Mouse (Mus musculus): ENCODE data around the gene Sfmbt1. TPM values are rescaled to one million over a fixed set of nuclear protein-coding genes. Genes with fewer than 3 reads are reported as not detected.
"Not testable (repeated sequence)": the region's sequence is repeated elsewhere in the genome, so short reads cannot be mapped to it uniquely, and the experiment has no call there.

Gene Sfmbt1
- total RNA-seq, 1 experiment, result 7.0 TPM

GRCm38 (mm10) chr14:30716051-30716952 is 1.7 kb downstream of the Sfmbt1 start:
- TF ChIP-seq ZNF384 (IDR thresholded peaks at IDR 0.05; ENCODE audit: low read depth, low read length) (peak; percentile 46; the same call in 1 of the 2 replicates), MAFK (IDR thresholded peaks at IDR 0.05; ENCODE audit: insufficient read depth, low read depth, low read length) (no peak), HCFC1 (IDR thresholded peaks at IDR 0.05; ENCODE audit: borderline replicate concordance, insufficient read depth, low read length) (0 out of 2 replicates have a peak, but pooled peaks have one; percentile 7)
- Histone ChIP-seq H3K9me3 (ENCODE audit: control insufficient read depth, insufficient read depth, low read depth, low read length) (no peaks in the 10 kb centered on the region), H3K36me3 (ENCODE audit: control insufficient read depth, insufficient read depth, low read length, poor library complexity, severe bottlenecking) (no peaks in the 10 kb centered on the region), H3K4me1 (ENCODE audit: control insufficient read depth in 2 of 2, insufficient read depth in 2 of 2, low read length in 2 of 2, poor library complexity in 1 of 2) (no peaks in the 10 kb centered on the region), H3K27ac (ENCODE audit: insufficient read depth, low read depth, low read length, poor library complexity, severe bottlenecking) (peak overlapping the region; percentile 49; the same call in 1 of the 2 replicates), H3K9ac (ENCODE audit: insufficient read depth, low read depth, low read length, poor library complexity, severe bottlenecking) (peak overlapping the region; percentile 84), H3K4me3 (ENCODE audit: insufficient read depth in 1 of 2, low read depth in 1 of 2, low read length in 2 of 2, poor library complexity in 1 of 2, severe bottlenecking in 1 of 2) (peak overlapping the region; percentile 87 to 93)
- in situ Hi-C loops (cut with MboI; ENCODE audit: low sequenced_read_pairs in 2 of 2, unreplicated experiment in 2 of 2), result no loop called here
- peak; percentile 28 for DNase-seq (ENCODE audit: low read depth, low spot score)

- Histone ChIP-seq H3K9me3 (ENCODE audit: control insufficient read depth, insufficient read depth, low read depth, low read length) (no peaks in the 10 kb centered on the region), H3K27ac (ENCODE audit: insufficient read depth, low read depth, low read length, poor library complexity, severe bottlenecking) (no peak overlapping the region), H3K36me3 (ENCODE audit: control insufficient read depth, insufficient read depth, low read length, poor library complexity, severe bottlenecking) (no peaks in the 10 kb centered on the region), H3K4me3 (ENCODE audit: insufficient read depth in 1 of 2, low read depth in 1 of 2, low read length in 2 of 2, poor library complexity in 1 of 2, severe bottlenecking in 1 of 2) (peak overlapping the region; percentile 87 to 93), H3K9ac (ENCODE audit: insufficient read depth, low read depth, low read length, poor library complexity, severe bottlenecking) (no peak overlapping the region), H3K4me1 (ENCODE audit: control insufficient read depth in 2 of 2, insufficient read depth in 2 of 2, low read length in 2 of 2, poor library complexity in 1 of 2) (no peaks in the 10 kb centered on the region)
- in situ Hi-C loops (cut with MboI; ENCODE audit: low sequenced_read_pairs in 2 of 2, unreplicated experiment in 2 of 2), result no loop called here
- DNase-seq (ENCODE audit: low read depth, low spot score), result no peak
- TF ChIP-seq HCFC1 (IDR thresholded peaks at IDR 0.05; ENCODE audit: borderline replicate concordance, insufficient read depth, low read length), result no peak
- no peak for TF ChIP-seq ZC3H11A (IDR thresholded peaks at IDR 0.05; ENCODE audit: borderline replicate concordance, low read depth, low read length)
- no peak for TF ChIP-seq ZNF384 (IDR thresholded peaks at IDR 0.05; ENCODE audit: low read depth, low read length)
- no peak for TF ChIP-seq MAFK (IDR thresholded peaks at IDR 0.05; ENCODE audit: insufficient read depth, low read depth, low read length)
- no peak for TF ChIP-seq CHD2 (IDR thresholded peaks at IDR 0.05; ENCODE audit: low read depth, low read length)
Observed at GRCm38 (mm10) chr14:30716953-30717285, 2.3 kb downstream of the Sfmbt1 start.

GRCm38 (mm10) chr14:30718696-30719095 is 4.0 kb downstream of the Sfmbt1 start:
- DNase-seq (ENCODE audit: low read depth, low spot score); H3K9ac ChIP-seq (ENCODE audit: insufficient read depth, low read depth, low read length, poor library complexity, severe bottlenecking); H3K9me3 ChIP-seq (ENCODE audit: control insufficient read depth, insufficient read depth, low read depth, low read length); in situ Hi-C loops (cut with MboI; ENCODE audit: low sequenced_read_pairs in 2 of 2, unreplicated experiment in 2 of 2); H3K27ac ChIP-seq (ENCODE audit: insufficient read depth, low read depth, low read length, poor library complexity, severe bottlenecking); H3K4me3 ChIP-seq (ENCODE audit: insufficient read depth in 1 of 2, low read depth in 1 of 2, low read length in 2 of 2, poor library complexity in 1 of 2, severe bottlenecking in 1 of 2); H3K36me3 ChIP-seq (ENCODE audit: control insufficient read depth, insufficient read depth, low read length, poor library complexity, severe bottlenecking); H3K4me1 ChIP-seq (ENCODE audit: control insufficient read depth in 2 of 2, insufficient read depth in 2 of 2, low read length in 2 of 2, poor library complexity in 1 of 2): not testable (repeated sequence)

GRCm38 (mm10) chr14:30719514-30719913 is 4.9 kb downstream of the Sfmbt1 start:
- Histone ChIP-seq H3K4me1 (ENCODE audit: control insufficient read depth in 2 of 2, insufficient read depth in 2 of 2, low read length in 2 of 2, poor library complexity in 1 of 2) (peaks cover 0 to 2% of the 10 kb centered on the region in 2 experiments; a peak in 1 of 4 replicates), H3K9me3 (ENCODE audit: control insufficient read depth, insufficient read depth, low read depth, low read length) (no peaks in the 10 kb centered on the region), H3K9ac (ENCODE audit: insufficient read depth, low read depth, low read length, poor library complexity, severe bottlenecking) (no peak overlapping the region), H3K4me3 (ENCODE audit: insufficient read depth in 1 of 2, low read depth in 1 of 2, low read length in 2 of 2, poor library complexity in 1 of 2, severe bottlenecking in 1 of 2) (no peak overlapping the region), H3K27ac (ENCODE audit: insufficient read depth, low read depth, low read length, poor library complexity, severe bottlenecking) (no peak overlapping the region), H3K36me3 (ENCODE audit: control insufficient read depth, insufficient read depth, low read length, poor library complexity, severe bottlenecking) (no peaks in the 10 kb centered on the region)
- in situ Hi-C loops (cut with MboI; ENCODE audit: low sequenced_read_pairs in 2 of 2, unreplicated experiment in 2 of 2), result no loop called here
- no peak for DNase-seq (ENCODE audit: low read depth, low spot score)
- TF ChIP-seq ZNF384 (IDR thresholded peaks at IDR 0.05; ENCODE audit: low read depth, low read length), result no peak
- TF ChIP-seq MAFK (IDR thresholded peaks at IDR 0.05; ENCODE audit: insufficient read depth, low read depth, low read length), result no peak
- TF ChIP-seq ZC3H11A (IDR thresholded peaks at IDR 0.05; ENCODE audit: borderline replicate concordance, low read depth, low read length), result no peak
- TF ChIP-seq HCFC1 (IDR thresholded peaks at IDR 0.05; ENCODE audit: borderline replicate concordance, insufficient read depth, low read length), result no peak
- no peak for TF ChIP-seq CHD2 (IDR thresholded peaks at IDR 0.05; ENCODE audit: low read depth, low read length)

- peaks cover 0 to 2% of the 10 kb centered on the region in 2 experiments; a peak in 1 of 4 replicates for H3K4me1 ChIP-seq (ENCODE audit: control insufficient read depth in 2 of 2, insufficient read depth in 2 of 2, low read length in 2 of 2, poor library complexity in 1 of 2)
- no peak for DNase-seq (ENCODE audit: low read depth, low spot score)
- in situ Hi-C loops (cut with MboI; ENCODE audit: low sequenced_read_pairs in 2 of 2, unreplicated experiment in 2 of 2), result no loop called here
- H3K4me3 ChIP-seq (ENCODE audit: insufficient read depth in 1 of 2, low read depth in 1 of 2, low read length in 2 of 2, poor library complexity in 1 of 2, severe bottlenecking in 1 of 2), result no peak overlapping the region
- TF ChIP-seq ZNF384 (IDR thresholded peaks at IDR 0.05; ENCODE audit: low read depth, low read length) (no peak), MAFK (IDR thresholded peaks at IDR 0.05; ENCODE audit: insufficient read depth, low read depth, low read length) (peak; percentile 65; the same call in 1 of the 2 replicates), HCFC1 (IDR thresholded peaks at IDR 0.05; ENCODE audit: borderline replicate concordance, insufficient read depth, low read length) (no peak)
- no peaks in the 10 kb centered on the region for H3K36me3 ChIP-seq (ENCODE audit: control insufficient read depth, insufficient read depth, low read length, poor library complexity, severe bottlenecking)
- no peaks in the 10 kb centered on the region for H3K9me3 ChIP-seq (ENCODE audit: control insufficient read depth, insufficient read depth, low read depth, low read length)
- no peak overlapping the region for H3K9ac ChIP-seq (ENCODE audit: insufficient read depth, low read depth, low read length, poor library complexity, severe bottlenecking)
- H3K27ac ChIP-seq (ENCODE audit: insufficient read depth, low read depth, low read length, poor library complexity, severe bottlenecking), result no peak overlapping the region
Observed at GRCm38 (mm10) chr14:30721850-30722249, 7.2 kb downstream of the Sfmbt1 start.

Measured in ES-E14 (cell line).